Mouse (Mus musculus) left cerebral cortex, adult 8-10 months (tissue): ENCODE data around the gene Srrd. TPM values are rescaled to one million over a fixed set of nuclear protein-coding genes. Genes with fewer than 3 reads are reported as not detected.

Source experiments
- DNase-seq, 2 experiments: peaks; one replicate each; pipeline ENCODE4 v3.0.0; 2022; ENCODE audit warnings: low spot score in 2 of 2
- total RNA-seq, 4 experiments: library from RNA; stranded (reverse); gene quantifications; 2 replicates each; pipeline ENCODE4 v1.2.4; 2022

The Srrd gene
- total RNA-seq, 4 experiments from 2014 or later: 25.8 to 27.9 (median 26.8) TPM

DNA sequence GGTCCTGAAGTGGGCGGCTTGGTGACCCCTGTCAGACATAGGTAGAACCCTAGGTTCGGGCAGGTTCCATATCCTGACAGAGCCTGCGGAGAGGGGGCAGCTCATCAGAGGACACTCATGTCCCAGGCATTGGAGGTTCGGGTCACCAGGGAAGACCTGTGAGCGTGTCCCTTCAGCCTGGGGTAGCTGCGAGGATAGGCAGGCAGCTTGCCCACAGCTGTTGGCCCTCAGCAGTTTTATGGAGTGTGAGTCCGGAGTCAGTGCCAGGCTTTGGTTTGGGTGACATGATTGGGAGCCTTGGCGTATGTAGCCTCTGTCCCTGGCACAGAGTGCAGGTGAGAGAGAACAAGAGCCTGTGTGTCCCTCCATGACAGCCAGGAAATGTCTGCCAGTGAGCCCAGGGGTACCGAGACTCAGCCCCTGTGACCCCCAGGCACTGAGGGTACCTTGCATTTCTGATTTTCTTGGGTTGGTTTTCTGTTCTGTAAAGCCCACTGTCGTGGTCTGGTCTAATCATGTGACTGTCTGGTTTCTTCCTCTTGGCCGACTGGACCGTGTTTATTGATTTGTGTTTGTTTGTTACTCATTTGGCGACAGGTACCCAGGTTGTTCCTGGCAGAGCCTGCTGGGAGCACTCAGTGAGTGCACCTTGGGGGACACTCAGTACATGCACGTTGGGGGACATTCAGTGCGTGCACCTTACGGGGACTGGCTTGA, 52.9 kb downstream of the Srrd start:
- no peak for DNase-seq

- no peak for DNase-seq
These were observed 53.6 kb downstream of the Srrd start for GRCm38 (mm10) chr5:112289236-112289635.

DNA sequence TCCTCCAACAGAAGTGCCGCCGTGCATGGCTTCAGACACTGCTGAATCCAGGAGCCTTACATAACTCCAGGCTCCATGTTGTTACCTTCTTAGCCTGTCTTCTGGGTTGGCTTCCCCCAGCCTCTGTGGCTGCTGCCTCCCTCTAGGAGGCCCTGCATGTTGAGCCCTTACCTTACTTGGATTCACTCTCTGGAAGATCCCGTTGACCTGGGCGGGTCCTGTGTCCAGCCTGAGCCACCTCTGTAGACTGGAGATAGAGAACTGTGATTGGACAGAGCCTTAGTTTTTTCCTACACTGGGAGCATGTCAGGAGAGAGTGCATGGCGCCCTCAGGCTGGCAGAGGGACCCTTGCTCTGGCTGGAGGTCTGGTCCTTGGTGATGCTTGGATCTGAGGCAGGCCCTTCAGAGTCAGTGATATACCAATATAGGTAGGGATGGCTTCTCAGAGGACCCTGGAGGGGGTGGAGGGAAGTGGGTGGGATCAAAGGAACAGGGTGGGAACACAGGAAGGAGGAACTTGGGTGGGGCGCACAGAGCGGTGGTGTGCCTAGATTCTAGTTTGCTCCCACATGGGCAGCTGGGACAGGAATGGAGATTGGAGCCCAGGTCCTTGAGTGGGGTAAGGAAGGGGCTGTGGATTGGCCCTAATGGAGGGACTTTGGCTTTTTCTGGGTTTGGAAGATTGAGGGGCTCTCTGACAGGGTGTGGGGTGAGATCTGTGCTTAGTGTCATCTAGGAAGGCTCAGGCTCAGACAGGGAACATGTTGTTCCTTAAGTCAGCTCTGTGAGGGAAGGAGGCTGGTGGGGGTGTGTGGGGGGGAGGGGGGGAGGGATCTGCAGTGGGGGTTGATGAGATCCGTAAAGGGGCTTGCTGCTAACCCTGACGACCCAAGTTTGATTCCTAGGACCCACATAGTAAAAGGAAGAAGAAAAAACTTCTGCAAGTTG, 54.4 kb downstream of the Srrd start:
- no peak for DNase-seq

GRCm38 (mm10) chr5:112287652-112288051, 55.2 kb downstream of the Srrd start:
- DNase-seq: no peak

Other genes starting within 250 kb of the Srrd start
- 1 to 10 TPM in 1 of 4 experiments, under 1 TPM in 3; 0.51 to 1.5 (median 0.82) TPM for gene Cryba4, start 90.5 kb downstream of the Srrd start, total RNA-seq
- 1 to 10 TPM; 4.3 to 8.2 (median 5.4) TPM for gene Crybb1, start 87.2 kb downstream of the Srrd start, total RNA-seq
- 10 to 100 TPM; 33.8 to 43.3 (median 38.6) TPM for gene Tpst2, start 66.3 kb downstream of the Srrd start, total RNA-seq
- 10 to 100 TPM; 43.8 to 51.8 (median 47.0) TPM for gene Tfip11, start 16.7 kb downstream of the Srrd start, total RNA-seq
- gene Hps4, start within 50 bp of the Srrd start, total RNA-seq: 10 to 100 TPM; 23.0 to 32.2 (median 27.6) TPM
- gene Gm6583, start 13.0 kb upstream of the Srrd start, total RNA-seq: under 1 TPM in 1 of 4 experiments, not detected in 3; 0.14 TPM
- gene Asphd2, start 51.8 kb upstream of the Srrd start, total RNA-seq: 100 to 1,000 TPM; 168 to 189 (median 175) TPM
- gene Gm6588, start 106.4 kb upstream of the Srrd start, total RNA-seq: not detected
- gene Sez6l, start 234.1 kb upstream of the Srrd start, total RNA-seq: 100 to 1,000 TPM; 133 to 138 (median 136) TPM